Comparison of ENCODE assay signal across 8 mouse cellular contexts in genomic region chr11:32714230-32714629, GRCm38 (mm10).
DNase-seq lines count a peak whose midpoint lies in the region; ATAC-seq lines count a peak whose summit lies in the region.

No protein-coding gene starts in this region.

- 71% methylated on average over 5 of the region's 5 CpGs for WGBS in limb, embryonic 11.5 days
- 78% methylated on average over 5 of the region's 5 CpGs for WGBS in limb, embryonic 10.5 days

- peak; percentile 63 to 75 for DNase-seq in cerebellum, postnatal 10 days
- no peak for DNase-seq in cerebellum, adult 8-10 months
- DNase-seq in limb, embryonic 11.5 days (ENCODE audit: low spot score): peak; percentile 56
- no peak for DNase-seq in limb, embryonic 10.5 days (ENCODE audit: low spot score)
- DNase-seq in ZHBTc4 (ENCODE audit: low read depth, low spot score): peak; percentile 37
- DNase-seq in layer of hippocampus, adult 9-11 months: peak; percentile 26
- DNase-seq in c-Kit-positive CD71-positive TER-119-positive erythroid progenitor cells, embryonic 14.5 days (ENCODE audit: low spot score): no peak
- DNase-seq in spleen, adult 18-20 months: no peak

- no peaks in the 10 kb centered on the region for H3K27me3 ChIP-seq in limb, embryonic 11.5 days (ENCODE audit: control insufficient read depth, insufficient read depth, low read length)
- H3K27me3 ChIP-seq in limb, embryonic 10.5 days (ENCODE audit: low read depth, poor library complexity, severe bottlenecking): no peaks in the 10 kb centered on the region

- no peak for ATAC-seq in limb, embryonic 11.5 days (ENCODE audit: insufficient number of reproducible peaks, low FRiP score, low TSS enrichment, low read depth)

- H3K4me3 ChIP-seq in limb, embryonic 11.5 days (ENCODE audit: low read depth, low read length): no peak overlapping the region
- no peak overlapping the region for H3K4me3 ChIP-seq in limb, embryonic 10.5 days

- peaks cover 2% of the 10 kb centered on the region; the same call in 1 of the 2 replicates for H3K36me3 ChIP-seq in limb, embryonic 11.5 days (ENCODE audit: control insufficient read depth, insufficient read depth, low read length)
- peaks cover 28% of the 10 kb centered on the region for H3K36me3 ChIP-seq in limb, embryonic 10.5 days

- H3K27ac ChIP-seq in limb, embryonic 11.5 days (replicated peaks; ENCODE audit: low read depth, low read length): no peak overlapping the region
- H3K27ac ChIP-seq in limb, embryonic 10.5 days: no peak overlapping the region

- H3K4me2 ChIP-seq in limb, embryonic 11.5 days (ENCODE audit: low read depth, severe bottlenecking): no peak overlapping the region

- no peak overlapping the region for H3K9ac ChIP-seq in limb, embryonic 11.5 days (ENCODE audit: low read length)

- no peaks in the 10 kb centered on the region for H3K9me3 ChIP-seq in limb, embryonic 11.5 days (ENCODE audit: control insufficient read depth, low read length)
- no peaks in the 10 kb centered on the region for H3K9me3 ChIP-seq in limb, embryonic 10.5 days (replicated peaks)

- peaks cover 7% of the 10 kb centered on the region; the same call in 1 of the 2 replicates for H3K4me1 ChIP-seq in limb, embryonic 11.5 days (ENCODE audit: control insufficient read depth, insufficient read depth, low read length)
- H3K4me1 ChIP-seq in limb, embryonic 10.5 days: peaks cover 19% of the 10 kb centered on the region

Comparison
In these comparisons a context has a peak if more than half of its experiments do, and no peak if none do; other contexts are left out.
1. DNase-seq: peak in cerebellum, postnatal 10 days (2 of 2), limb, embryonic 11.5 days (single experiment), ZHBTc4 (single experiment) and layer of hippocampus, adult 9-11 months (single experiment); none in cerebellum, adult 8-10 months (single experiment), limb, embryonic 10.5 days (single experiment), c-Kit-positive CD71-positive TER-119-positive erythroid progenitor cells, embryonic 14.5 days (single experiment) and spleen, adult 18-20 months (0 of 2).